Mouse (Mus musculus): ENCODE results near the gene Itpr1.

DNA sequence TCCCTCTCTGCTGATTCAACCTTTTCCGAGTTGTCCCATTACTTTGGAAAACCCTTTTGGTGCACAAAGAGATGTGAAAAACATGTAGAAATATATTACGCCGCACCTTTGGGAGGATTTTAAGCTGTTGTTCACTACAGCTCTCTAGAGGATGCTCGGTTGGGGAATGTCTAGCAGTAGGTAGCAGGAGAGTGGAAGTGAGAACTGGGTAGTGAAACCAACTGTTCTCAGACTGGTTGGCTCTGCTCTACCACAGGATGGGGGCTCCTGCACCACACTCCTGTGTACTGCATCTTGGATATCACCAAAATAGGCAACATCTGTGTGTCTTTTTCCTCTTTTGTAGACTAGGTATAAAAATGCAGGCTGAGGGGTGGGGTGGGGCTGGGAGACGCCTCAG lies 10.0 kb downstream of the Itpr1 start:
- no peak for TF ChIP-seq CTCF (IDR thresholded peaks at IDR 0.05; ENCODE audit: low read depth, low read length)
- no peak for TF ChIP-seq EP300 (IDR thresholded peaks at IDR 0.05; ENCODE audit: insufficient read depth, low read depth, low read length)

Measured in ES-Bruce4 (cell line).